Mouse (Mus musculus) layer of hippocampus, postnatal 25 days (tissue): ENCODE measurements around the gene Arhgap31. TPM values are rescaled to one million over a fixed set of nuclear protein-coding genes. Genes with fewer than 3 reads are reported as not detected.
A peak's percentile ranks its signal among the peaks of the same experiment; 100 is the strongest.

Experiments
- DNase-seq, 2 experiments: peaks; one replicate each; pipeline ENCODE4 v3.0.0; 2022; ENCODE audit warnings: mixed read lengths in 2 of 2, low spot score in 1 of 2; ENCODE audit errors: extremely low spot score in 1 of 2
- total RNA-seq, 2 experiments: library from RNA; stranded (reverse); gene quantifications; 2 replicates each; pipeline ENCODE4 v1.2.3; 2021

Gene Arhgap31
- total RNA-seq, 2 experiments from 2014 or later: 18.1 to 18.7 TPM

- peak; percentile 93 to 96 for DNase-seq
These were observed 150.7 kb downstream of the Arhgap31 start for GRCm38 (mm10) chr16:38562131-38562967.

- no peak for DNase-seq
These were observed 154.8 kb downstream of the Arhgap31 start, which contains the start of gene Tmem39a for GRCm38 (mm10) chr16:38558221-38558748. TSS of gene Tmem39a (plus strand) at chr16:38558698.

GRCm38 (mm10) chr16:38555988-38556387, 157.1 kb downstream of the Arhgap31 start:
- DNase-seq: no peak

GRCm38 (mm10) chr16:38549479-38550396, 163.3 kb downstream of the Arhgap31 start, which contains the start of gene Poglut1:
TSS of gene Poglut1 (minus strand) at chr16:38550258.
- DNase-seq: peak; percentile 71 to 75

Other genes starting within 250 kb of the Arhgap31 start
- 10 to 100 TPM; 29.3 to 34.7 TPM for gene Timmdc1, start 190.6 kb downstream of the Arhgap31 start, total RNA-seq
- 10 to 100 TPM; 44.7 to 48.6 TPM for gene Poglut1, start 163.0 kb downstream of the Arhgap31 start, total RNA-seq
- 10 to 100 TPM; 16.9 to 23.5 TPM for gene Tmem39a, start 154.6 kb downstream of the Arhgap31 start, total RNA-seq
- gene B4galt4, start 29.0 kb upstream of the Arhgap31 start, total RNA-seq: 10 to 100 TPM; 32.9 to 34.2 TPM
- gene Upk1b, start 87.1 kb upstream of the Arhgap31 start, total RNA-seq: 1 to 10 TPM; 1.2 to 1.6 TPM
- gene 4930435E12Rik, start 115.5 kb upstream of the Arhgap31 start, total RNA-seq: not detected
- gene Igsf11, start 179.4 kb upstream of the Arhgap31 start, total RNA-seq: 10 to 100 TPM; 38.7 to 46.0 TPM